Mouse (Mus musculus): ENCODE measurements around the gene Ralgps1.

Ralgps1 gene

DNA sequence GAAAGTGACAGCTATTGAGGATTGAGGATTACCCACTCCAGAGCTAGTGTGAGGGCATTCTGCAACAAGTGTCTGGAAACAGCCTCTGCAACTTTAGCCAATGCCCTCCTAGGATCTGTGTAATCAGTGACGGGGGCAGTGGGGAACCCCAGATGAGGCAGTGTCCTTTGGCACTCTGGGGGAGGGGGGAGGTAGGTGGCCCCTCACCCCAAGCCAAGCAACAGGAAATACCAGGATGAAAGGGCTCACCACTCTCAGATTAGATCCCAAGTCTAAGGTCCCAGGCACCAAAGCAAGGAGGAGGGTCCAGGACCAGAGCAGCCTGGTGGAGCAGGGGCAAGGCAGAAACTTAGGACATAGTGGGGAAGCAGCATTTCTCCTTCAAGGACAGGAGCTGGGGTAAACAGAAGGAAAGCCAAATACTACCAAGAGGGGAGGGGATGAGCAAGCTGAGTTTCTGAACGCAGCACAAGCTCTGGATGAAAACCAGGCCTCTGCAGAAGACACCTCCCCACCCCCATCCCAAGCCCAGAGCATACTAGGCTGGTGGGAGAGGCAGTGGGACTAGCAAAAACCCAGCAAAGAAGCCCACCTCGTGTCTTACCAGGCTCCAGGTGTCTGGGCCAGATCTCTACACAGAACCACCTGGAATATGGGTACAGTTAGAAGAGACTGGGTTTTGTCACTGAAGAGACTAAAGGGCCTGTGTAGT lies 121.2 kb downstream of the Ralgps1 start:
- in situ Hi-C loops (cut with MseI, MboI): no loop called here

GRCm38 (mm10) chr2:33248549-33248948 lies 122.7 kb downstream of the Ralgps1 start:
- in situ Hi-C loops (cut with MseI, MboI): no loop called here

DNA sequence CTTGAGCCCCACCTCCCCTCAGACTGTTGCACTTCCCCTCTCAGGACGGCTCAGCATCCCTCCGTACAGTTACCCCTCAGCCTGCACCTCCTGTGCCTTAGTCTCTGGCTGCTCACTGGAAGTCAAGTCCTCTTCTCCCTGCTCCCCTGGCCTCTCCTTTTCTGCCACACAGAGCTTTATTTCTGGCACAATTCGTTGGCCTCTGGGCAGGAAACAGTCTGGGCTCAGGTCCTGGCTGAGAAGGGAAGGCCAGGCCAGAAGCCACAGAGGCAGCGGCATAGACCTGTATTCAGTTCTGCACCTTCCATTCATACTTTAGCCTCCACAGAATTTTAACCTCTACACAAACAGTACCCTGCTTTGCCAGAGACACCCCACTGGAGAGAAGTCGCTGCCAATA lies 124.4 kb downstream of the Ralgps1 start:
- in situ Hi-C loops (cut with MseI, MboI): no loop called here

- in situ Hi-C loops (cut with MseI, MboI): no loop called here
Measured at GRCm38 (mm10) chr2:33245350-33245749, 125.9 kb downstream of the Ralgps1 start.

- in situ Hi-C loops (cut with MseI, MboI): no loop called here
Measured at GRCm38 (mm10) chr2:33244880-33245279, 126.4 kb downstream of the Ralgps1 start.

DNA sequence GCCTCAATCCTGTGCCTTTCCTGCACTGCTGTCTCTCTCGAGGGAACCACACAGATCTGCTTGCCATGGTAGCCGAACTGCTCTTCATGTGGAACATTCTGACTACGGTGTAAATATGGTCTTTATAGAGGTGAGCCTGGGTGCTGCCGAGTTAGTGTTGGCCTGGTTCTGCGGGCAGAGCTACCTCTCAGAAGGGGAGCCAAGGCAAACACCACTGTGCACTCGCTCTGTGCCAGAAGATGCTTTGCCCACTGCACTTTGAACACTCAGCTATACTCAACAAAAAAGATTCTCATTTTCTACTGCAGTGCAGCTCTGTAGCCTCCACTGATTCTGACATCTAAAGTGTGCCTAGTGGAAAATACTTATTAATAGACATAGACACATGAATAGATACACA lies 133.7 kb downstream of the Ralgps1 start:
- in situ Hi-C loops (cut with MseI, MboI): no loop called here

GRCm38 (mm10) chr2:33234848-33235247 lies 136.4 kb downstream of the Ralgps1 start:
- in situ Hi-C loops (cut with MseI, MboI): no loop called here

DNA sequence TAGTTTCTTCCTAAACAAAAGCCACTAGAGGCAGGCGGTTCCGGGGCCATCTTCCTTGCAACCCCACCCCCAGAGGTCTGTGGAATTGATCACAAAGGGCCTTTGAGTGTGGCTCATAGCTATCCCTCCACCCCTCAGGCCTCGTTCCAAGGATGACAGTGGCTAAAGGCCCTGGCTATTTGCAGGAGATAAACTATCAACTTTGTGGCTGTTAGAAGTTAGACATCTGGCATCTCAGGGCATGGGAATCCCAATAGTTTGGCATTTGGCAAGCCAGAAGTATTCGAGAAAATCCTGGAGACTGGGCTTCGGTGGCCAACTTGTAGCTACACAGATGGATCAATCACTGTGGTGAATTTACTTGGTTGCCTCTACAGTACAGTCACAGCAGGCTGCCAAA lies 137.4 kb downstream of the Ralgps1 start:
- in situ Hi-C loops (cut with MseI, MboI): no loop called here

DNA sequence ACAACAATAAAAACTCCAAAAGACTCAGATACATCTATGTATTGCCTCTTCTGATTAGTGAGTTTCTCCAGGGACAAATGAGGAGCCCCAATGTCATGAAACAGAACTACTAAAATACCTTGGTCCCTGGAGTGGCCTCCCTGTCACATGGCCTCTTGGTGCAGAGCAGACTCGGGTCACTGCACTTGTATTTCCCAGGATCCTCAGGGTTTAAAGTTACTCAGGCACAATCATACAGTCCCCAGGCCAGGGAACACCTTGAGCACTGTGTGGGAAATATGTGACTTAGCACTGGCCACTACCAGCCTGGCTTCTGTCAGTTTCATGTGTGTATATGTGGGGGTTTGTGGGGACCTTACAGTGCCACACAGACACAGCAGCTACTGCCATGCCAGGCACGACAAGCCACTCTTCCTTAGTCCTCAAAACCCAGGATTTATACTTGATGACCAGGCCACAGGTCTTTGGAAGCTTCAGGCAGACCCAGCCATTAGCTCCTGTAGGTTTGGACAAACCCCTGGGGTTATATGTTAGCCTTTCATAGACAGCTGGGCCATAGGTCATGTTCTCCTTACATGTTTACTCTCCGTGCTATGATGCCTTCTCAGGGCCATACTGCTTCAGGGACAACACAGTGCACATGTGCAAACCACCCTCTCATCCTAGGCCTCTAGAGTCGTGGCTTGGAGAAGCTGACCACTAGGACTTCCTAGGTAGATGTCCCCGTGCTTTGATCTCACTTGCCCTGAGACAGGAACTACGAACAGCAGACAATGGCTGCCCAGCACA lies 138.3 kb downstream of the Ralgps1 start:
- in situ Hi-C loops (cut with MseI, MboI): no loop called here

DNA sequence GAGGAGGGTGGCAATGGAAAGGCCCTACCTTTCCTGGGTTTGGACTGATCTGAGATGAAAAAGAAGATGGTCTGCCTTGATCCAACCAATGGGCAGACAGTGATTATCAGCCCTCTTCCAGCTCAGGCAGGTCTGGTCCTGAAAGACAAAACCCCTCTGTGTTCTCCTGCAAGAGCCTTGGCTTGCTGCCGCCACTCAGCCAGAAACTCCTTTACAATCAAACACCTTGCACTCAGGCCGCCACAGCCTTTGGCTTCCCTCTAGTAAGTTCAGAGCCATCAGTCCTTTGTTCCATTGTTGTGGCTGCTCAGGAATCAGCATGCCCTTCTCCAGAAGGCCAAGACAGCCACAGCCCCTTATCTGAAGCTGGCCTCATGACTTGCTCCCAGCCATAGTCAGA lies 139.5 kb downstream of the Ralgps1 start:
- in situ Hi-C loops (cut with MseI, MboI): no loop called here

- in situ Hi-C loops (cut with MseI, MboI): no loop called here
Measured at GRCm38 (mm10) chr2:33230701-33231100, 140.6 kb downstream of the Ralgps1 start.

DNA sequence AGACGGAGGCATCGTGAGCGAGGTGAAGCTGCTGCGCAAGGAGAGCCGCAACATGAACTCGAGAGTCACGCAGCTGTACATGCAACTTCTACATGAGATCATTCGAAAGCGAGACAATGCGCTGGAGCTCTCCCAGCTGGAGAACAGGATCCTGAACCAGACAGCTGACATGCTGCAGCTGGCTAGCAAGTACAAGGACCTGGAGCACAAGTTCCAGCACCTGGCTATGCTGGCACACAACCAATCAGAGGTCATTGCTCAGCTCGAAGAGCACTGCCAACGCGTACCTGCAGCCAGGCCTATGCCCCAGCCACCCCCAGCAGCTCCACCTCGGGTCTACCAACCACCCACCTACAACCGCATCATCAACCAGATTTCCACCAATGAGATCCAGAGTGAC lies 142.7 kb downstream of the Ralgps1 start:
- in situ Hi-C loops (cut with MseI, MboI): loop anchor here in 1 of 2 experiments (10.0 kb wide), 1 partner anchor 116 kb away; no protein-coding TSS in a partner anchor

GRCm38 (mm10) chr2:33228077-33228476 lies 143.2 kb downstream of the Ralgps1 start:
- in situ Hi-C loops (cut with MseI, MboI): loop anchor here in 1 of 2 experiments (10.0 kb wide), 1 partner anchor 117 kb away; no protein-coding TSS in a partner anchor

DNA sequence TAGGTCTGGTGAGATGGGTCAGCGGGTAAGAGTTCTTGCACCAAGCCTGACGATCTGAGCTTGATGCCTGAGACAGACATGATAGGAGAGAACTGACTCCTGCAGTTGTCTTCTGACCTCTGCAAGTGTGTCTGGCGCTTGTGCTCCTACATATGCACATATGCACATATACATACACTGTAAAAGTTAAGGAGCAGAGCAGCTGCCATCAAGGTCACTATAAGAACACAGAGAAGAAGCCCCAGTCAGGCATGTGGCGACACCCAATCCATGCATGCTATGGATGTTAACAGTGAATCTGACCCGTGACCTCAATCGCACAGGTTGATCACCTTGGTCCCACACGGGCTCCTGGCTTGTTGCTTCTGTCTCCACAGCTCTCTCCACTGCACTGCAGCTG lies 145.4 kb downstream of the Ralgps1 start:
- in situ Hi-C loops (cut with MseI, MboI): loop anchor here in 1 of 2 experiments (10.0 kb wide), 1 partner anchor 119 kb away; no protein-coding TSS in a partner anchor

DNA sequence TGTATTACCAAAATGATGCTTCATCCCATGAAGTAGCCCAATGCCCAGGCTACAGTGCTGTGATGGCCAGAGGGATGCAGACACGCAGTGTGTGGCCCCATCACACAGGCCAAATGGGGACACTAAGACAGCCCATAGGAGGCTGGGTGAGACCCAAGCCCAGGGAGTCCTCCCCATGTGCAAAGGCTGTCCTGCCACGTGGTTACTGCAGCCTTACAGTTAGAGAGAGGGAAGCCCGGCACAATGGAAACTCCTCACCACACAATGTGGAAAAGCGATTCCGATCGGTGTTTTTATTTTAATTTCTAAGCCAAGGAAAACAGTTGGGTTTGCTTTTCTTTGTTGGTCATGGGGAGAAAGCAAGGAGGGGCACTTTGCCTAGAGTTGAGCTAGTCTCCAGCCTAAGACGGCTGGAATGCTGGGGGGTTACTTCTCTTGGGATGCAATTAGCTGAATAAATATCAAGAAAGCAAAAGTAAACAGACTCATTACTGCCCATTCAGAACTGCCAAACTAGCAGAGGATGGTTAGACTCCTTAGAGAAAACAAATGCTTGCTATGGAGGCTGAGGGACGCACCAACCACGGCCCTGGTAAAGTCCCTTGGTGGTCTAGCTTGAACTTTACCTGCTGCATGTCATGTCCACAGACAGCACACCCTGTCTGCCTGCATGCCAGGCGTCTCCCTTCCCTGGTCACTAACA lies 147.5 kb downstream of the Ralgps1 start:
- in situ Hi-C loops (cut with MseI, MboI): loop anchor here in 1 of 2 experiments (10.0 kb wide), 1 partner anchor 121 kb away; no protein-coding TSS in a partner anchor

GRCm38 (mm10) chr2:33222480-33222879 lies 148.8 kb downstream of the Ralgps1 start:
- in situ Hi-C loops (cut with MseI, MboI): loop anchor here in 1 of 2 experiments (10.0 kb wide), 1 partner anchor 122 kb away; no protein-coding TSS in a partner anchor

GRCm38 (mm10) chr2:33221339-33221900 lies 149.9 kb downstream of the Ralgps1 start:
- in situ Hi-C loops (cut with MseI, MboI): loop anchor here in 1 of 2 experiments (10.0 kb wide), 1 partner anchor 123 kb away; no protein-coding TSS in a partner anchor

- in situ Hi-C loops (cut with MseI, MboI): loop anchor here in 1 of 2 experiments (10.0 kb wide), 1 partner anchor 124 kb away; no protein-coding TSS in a partner anchor
Measured at GRCm38 (mm10) chr2:33220674-33221338, 150.5 kb downstream of the Ralgps1 start.

DNA sequence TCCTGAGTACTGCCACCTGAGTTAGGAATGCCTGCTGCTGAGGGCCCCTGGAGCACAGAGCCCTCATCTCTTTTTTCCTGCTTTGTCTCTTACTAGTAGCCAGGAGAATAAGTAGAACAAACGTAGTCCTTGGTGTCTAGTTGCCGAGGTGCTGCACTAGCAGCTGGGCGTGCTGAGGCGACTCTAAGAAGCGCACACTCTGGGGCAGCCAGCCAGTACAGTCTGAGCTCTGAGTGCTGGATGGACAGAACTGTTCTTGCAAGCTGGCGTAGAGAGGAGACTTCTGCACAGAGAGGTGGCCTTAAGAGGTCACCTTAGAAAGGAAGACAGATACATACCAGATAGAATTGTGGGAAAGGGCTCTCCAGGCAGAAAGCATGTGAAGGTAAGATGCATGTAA lies 151.0 kb downstream of the Ralgps1 start:
- in situ Hi-C loops (cut with MseI, MboI): loop anchor here in 1 of 2 experiments (10.0 kb wide), 1 partner anchor 125 kb away; no protein-coding TSS in a partner anchor

- in situ Hi-C loops (cut with MseI, MboI): loop anchor here in 1 of 2 experiments (10.0 kb wide), 1 partner anchor 125 kb away; no protein-coding TSS in a partner anchor
Measured at GRCm38 (mm10) chr2:33219637-33220036, 151.6 kb downstream of the Ralgps1 start.
